Mouse (Mus musculus) forebrain, embryonic 13.5 days (tissue): Measurements from ENCODE around the gene Dnajc4. TPM values are rescaled to one million over a fixed set of nuclear protein-coding genes. Genes with fewer than 3 reads are reported as not detected.

Source experiments
- ATAC-seq: fragments of 200-750 bp; cut with Nextera tagmentation; 2 replicates; pipeline ENCODE4 v1.8.0; 2017
- H3K27ac ChIP-seq: fragments of 300-500 bp; sonication (generic); 2 replicates; pipeline ENCODE4 v1.5.1; 2015; ENCODE audit warnings: inconsistent platforms, mild to moderate bottlenecking, moderate library complexity
- H3K27me3 ChIP-seq: fragments of 300-500 bp; sonication (generic); 2 replicates; pipeline ENCODE4 v1.6.1; 2015; ENCODE audit warnings: mild to moderate bottlenecking, inconsistent platforms
- H3K36me3 ChIP-seq: fragments of 300-500 bp; sonication (generic); 2 replicates; pipeline ENCODE4 v1.6.1; 2015; ENCODE audit warnings: mild to moderate bottlenecking, inconsistent platforms; ENCODE audit not compliant: poor library complexity, severe bottlenecking
- H3K4me1 ChIP-seq: fragments of 300-500 bp; sonication (generic); 2 replicates; pipeline ENCODE4 v1.6.1; 2015; ENCODE audit warnings: inconsistent platforms
- H3K4me2 ChIP-seq: fragments of 300-500 bp; sonication (generic); 2 replicates; pipeline ENCODE4 v1.6.1; 2015; ENCODE audit warnings: inconsistent platforms, mild to moderate bottlenecking, moderate library complexity
- H3K4me3 ChIP-seq: fragments of 300-500 bp; sonication (generic); 2 replicates; pipeline ENCODE4 v1.5.1; 2015; ENCODE audit warnings: mild to moderate bottlenecking, inconsistent platforms
- H3K9ac ChIP-seq: fragments of 300-500 bp; sonication (generic); 2 replicates; pipeline ENCODE4 v1.6.1; 2015; ENCODE audit warnings: mild to moderate bottlenecking, inconsistent platforms
- H3K9me3 ChIP-seq: fragments of 300-500 bp; sonication (generic); replicated peaks from 2 replicates; pipeline ENCODE4 v1.6.1; 2016; ENCODE audit warnings: inconsistent platforms
- WGBS: fragments of 180-500 bp; shearing (Covaris S2); methylation state at CpG from one replicate; pipeline ENCODE4 v1.1.7; 2015; 5-methylcytosine and 5-hydroxymethylcytosine counted together
- polyA plus RNA-seq: library from polyadenylated mRNA; unstranded; fragments of >200 nt; fragmentation: Nextera tagmentation; extraction: Ambion mirVana; gene quantifications from 2 replicates; pipeline ENCODE4 v1.2.1, GENCODE M21; 2015

Gene Dnajc4
- polyA plus RNA-seq, 1 experiment from 2014 or later = 19.1 TPM

- no peak overlapping the region for H3K4me3 ChIP-seq
- peaks cover 37% of the 10 kb centered on the region for H3K36me3 ChIP-seq
- no peak overlapping the region for H3K27ac ChIP-seq
- H3K4me2 ChIP-seq = no peak overlapping the region
- H3K4me1 ChIP-seq = no peaks in the 10 kb centered on the region
- no peak overlapping the region; the same call in 1 of the 2 replicates for H3K9ac ChIP-seq
- no peaks in the 10 kb centered on the region for H3K27me3 ChIP-seq
- no peaks in the 10 kb centered on the region for H3K9me3 ChIP-seq
- WGBS = 92% methylated on average over 20 of the region's 20 CpGs
- no peak for ATAC-seq
These were observed 22.2 kb upstream of the Dnajc4 start for GRCm38 (mm10) chr19:7014481-7015135.

GRCm38 (mm10) chr19:7013984-7014383 is 21.6 kb upstream of the Dnajc4 start:
- Histone ChIP-seq H3K9ac (no peak overlapping the region), H3K4me3 (no peak overlapping the region), H3K4me1 (no peaks in the 10 kb centered on the region), H3K9me3 (no peaks in the 10 kb centered on the region), H3K36me3 (peaks cover 31% of the 10 kb centered on the region), H3K27ac (no peak overlapping the region), H3K4me2 (no peak overlapping the region), H3K27me3 (no peaks in the 10 kb centered on the region)
- no peak for ATAC-seq
- WGBS = 90% methylated on average over 9 of the region's 9 CpGs

- ATAC-seq = no peak
- H3K9ac ChIP-seq = no peak overlapping the region
- 94% methylated on average over 4 of the region's 4 CpGs for WGBS
These were observed 20.1 kb upstream of the Dnajc4 start for GRCm38 (mm10) chr19:7012426-7012825.

GRCm38 (mm10) chr19:7006892-7007593 is 14.7 kb upstream of the Dnajc4 start:
- 90% methylated on average over 9 of the region's 9 CpGs for WGBS
- no peak for ATAC-seq
- H3K4me3 ChIP-seq = no peak overlapping the region
- no peaks in the 10 kb centered on the region for H3K27me3 ChIP-seq
- H3K36me3 ChIP-seq = no peaks in the 10 kb centered on the region
- H3K9ac ChIP-seq = no peak overlapping the region
- no peaks in the 10 kb centered on the region for H3K4me1 ChIP-seq
- no peaks in the 10 kb centered on the region for H3K9me3 ChIP-seq
- H3K27ac ChIP-seq = no peak overlapping the region
- no peak overlapping the region for H3K4me2 ChIP-seq

More at GRCm38 (mm10) chr19:7012426-7012825, 20.1 kb upstream of the Dnajc4 start:
- Histone ChIP-seq H3K9me3 (no peaks in the 10 kb centered on the region), H3K27ac (no peak overlapping the region), H3K27me3 (no peaks in the 10 kb centered on the region), H3K4me3 (no peak overlapping the region), H3K4me1 (no peaks in the 10 kb centered on the region), H3K36me3 (peaks cover 16% of the 10 kb centered on the region), H3K4me2 (no peak overlapping the region)

GRCm38 (mm10) chr19:6999360-7000063 is 7.1 kb upstream of the Dnajc4 start:
- no peak overlapping the region for H3K4me2 ChIP-seq
- no peak overlapping the region for H3K4me3 ChIP-seq
- H3K27me3 ChIP-seq = no peaks in the 10 kb centered on the region
- H3K36me3 ChIP-seq = peaks cover 25% of the 10 kb centered on the region
- no peak overlapping the region for H3K9ac ChIP-seq
- ATAC-seq = no peak
- WGBS = 92% methylated on average over 19 of the region's 19 CpGs
- no peak overlapping the region for H3K27ac ChIP-seq
- peaks cover 31% of the 10 kb centered on the region for H3K4me1 ChIP-seq
- no peaks in the 10 kb centered on the region for H3K9me3 ChIP-seq

- Histone ChIP-seq H3K9me3 (no peaks in the 10 kb centered on the region), H3K4me3 (no peak overlapping the region), H3K4me2 (no peak overlapping the region), H3K36me3 (peaks cover 25% of the 10 kb centered on the region), H3K27ac (no peak overlapping the region), H3K4me1 (peaks cover 42% of the 10 kb centered on the region), H3K27me3 (no peaks in the 10 kb centered on the region), H3K9ac (no peak overlapping the region)
- ATAC-seq = no peak
- 81% methylated on average over 9 of the region's 9 CpGs for WGBS
These were observed 5.4 kb upstream of the Dnajc4 start for GRCm38 (mm10) chr19:6997721-6998290.

GRCm38 (mm10) chr19:6996006-6996405 is 3.6 kb upstream of the Dnajc4 start, which contains the start of the genes Nudt22 and Trpt1:
Gene Nudt22 (minus strand): TSS chr19:6996117.
Gene Trpt1 (plus strand): TSS chr19:6996131.
- under 1% methylated on average over 24 of the region's 24 CpGs for WGBS
- Histone ChIP-seq H3K9ac (peak within 1 kb of the TSS; percentile 74), H3K4me2 (peak within 1 kb of the TSS; percentile 83), H3K27ac (peak within 1 kb of the TSS; percentile 16; the same call in 1 of the 2 replicates), H3K4me1 (peaks cover 51% of the 10 kb centered on the region), H3K36me3 (peaks cover 25% of the 10 kb centered on the region), H3K9me3 (no peaks in the 10 kb centered on the region), H3K27me3 (no peaks in the 10 kb centered on the region), H3K4me3 (peak within 1 kb of the TSS; percentile 64)
- ATAC-seq = peak; percentile 79

GRCm38 (mm10) chr19:6995255-6995991 is 3.1 kb upstream of the Dnajc4 start:
- peak overlapping the region; percentile 74 for H3K9ac ChIP-seq
- H3K4me3 ChIP-seq = peak overlapping the region; percentile 64
- 52% methylated on average over 21 of the region's 21 CpGs for WGBS
- 0 out of 2 replicates have a peak overlapping the region, but pooled peaks have one; percentile 7 for H3K27ac ChIP-seq
- peak overlapping the region; percentile 83 for H3K4me2 ChIP-seq
- peaks cover 24% of the 10 kb centered on the region for H3K36me3 ChIP-seq
- ATAC-seq = no peak
- H3K4me1 ChIP-seq = peaks cover 51% of the 10 kb centered on the region
- no peaks in the 10 kb centered on the region for H3K9me3 ChIP-seq
- H3K27me3 ChIP-seq = no peaks in the 10 kb centered on the region

GRCm38 (mm10) chr19:6994489-6994888 is 2.1 kb upstream of the Dnajc4 start:
- ATAC-seq = no peak
- H3K27me3 ChIP-seq = no peaks in the 10 kb centered on the region
- H3K4me2 ChIP-seq = peak overlapping the region; percentile 83; the same call in 1 of the 2 replicates
- H3K36me3 ChIP-seq = peaks cover 15% of the 10 kb centered on the region
- H3K9me3 ChIP-seq = no peaks in the 10 kb centered on the region
- H3K4me1 ChIP-seq = peaks cover 51% of the 10 kb centered on the region
- no peak overlapping the region for H3K27ac ChIP-seq
- H3K4me3 ChIP-seq = peak overlapping the region; percentile 64; the same call in 1 of the 2 replicates
- H3K9ac ChIP-seq = no peak overlapping the region
- 84% methylated on average over 8 of the region's 8 CpGs for WGBS

- ATAC-seq = no peak
- no peaks in the 10 kb centered on the region for H3K9me3 ChIP-seq
These were observed 1.6 kb upstream of the Dnajc4 start for GRCm38 (mm10) chr19:6994002-6994401.

More at GRCm38 (mm10) chr19:6994002-6994401, 1.6 kb upstream of the Dnajc4 start:
- Histone ChIP-seq H3K4me2 (no peak overlapping the region), H3K4me3 (no peak overlapping the region), H3K36me3 (peaks cover 10% of the 10 kb centered on the region), H3K4me1 (peaks cover 51% of the 10 kb centered on the region), H3K27ac (no peak overlapping the region), H3K9ac (no peak overlapping the region), H3K27me3 (no peaks in the 10 kb centered on the region)
- 84% methylated on average over 8 of the region's 8 CpGs for WGBS
